Mouse (Mus musculus): ENCODE data around the gene Lipa.

DNA sequence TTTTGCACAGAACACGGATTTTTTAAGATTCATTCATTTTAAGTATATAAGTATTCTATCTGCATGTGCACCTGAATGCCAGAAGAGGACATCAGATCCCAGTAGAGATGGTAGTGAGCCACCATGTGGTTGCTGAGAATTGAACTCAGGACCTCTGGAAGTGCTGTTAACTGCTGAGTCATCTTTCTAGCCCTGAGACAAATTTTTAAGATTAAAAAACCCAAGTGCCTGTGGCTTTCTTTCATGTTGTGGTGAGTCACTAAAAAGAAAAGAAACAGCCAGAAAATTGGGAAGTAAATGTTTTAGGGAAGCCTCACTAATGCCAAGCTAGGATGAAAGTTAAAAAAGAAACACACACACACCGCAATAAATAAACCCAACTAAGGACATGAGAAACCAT lies 55.6 kb downstream of the Lipa start:
- no peak for TF ChIP-seq GATA1 (IDR thresholded peaks at IDR 0.05; ENCODE audit: low read length)
- TF ChIP-seq TAL1 (IDR thresholded peaks at IDR 0.05; ENCODE audit: low read length) = no peak
